Mouse (Mus musculus) lung, postnatal 0 days (tissue): ENCODE measurements around the gene Nat9. TPM values are rescaled to one million over a fixed set of nuclear protein-coding genes. Genes with fewer than 3 reads are reported as not detected.

ENCODE experiments used
- ATAC-seq: fragments of 200-750 bp; cut with Nextera tagmentation; 2 replicates; pipeline ENCODE4 v1.8.0; 2017; ENCODE audit warnings: moderate library complexity
- DNase-seq: peaks from one replicate; pipeline ENCODE4 v3.0.0-alpha.2; 2016; ENCODE audit warnings: low spot score
- H3K27ac ChIP-seq: fragments of 300-500 bp; sonication (generic); 2 replicates; pipeline ENCODE4 v1.5.1; 2014; ENCODE audit warnings: antibody characterized with exemption, mild to moderate bottlenecking, low read length, mixed read lengths
- H3K27me3 ChIP-seq: fragments of 300-500 bp; sonication (generic); replicated peaks from 2 replicates; pipeline ENCODE4 v1.6.1; 2014; ENCODE audit warnings: low read length, mixed read lengths; ENCODE audit not compliant: insufficient read depth
- H3K36me3 ChIP-seq: fragments of 300-500 bp; sonication (generic); 2 replicates; pipeline ENCODE4 v1.6.1; 2014; ENCODE audit warnings: low read length, mixed read lengths; ENCODE audit not compliant: insufficient read depth
- H3K4me1 ChIP-seq: fragments of 300-500 bp; sonication (generic); 2 replicates; pipeline ENCODE4 v1.6.1; 2014; ENCODE audit warnings: antibody characterized with exemption, low read depth, low read length, mixed read lengths; ENCODE audit not compliant: insufficient read depth
- H3K4me2 ChIP-seq: fragments of 300-500 bp; sonication (generic); replicated peaks from 2 replicates; pipeline ENCODE4 v1.6.1; 2014; ENCODE audit warnings: low read depth, mild to moderate bottlenecking, low read length, moderate library complexity, mixed read lengths
- H3K4me3 ChIP-seq: fragments of 300-500 bp; sonication (generic); 2 replicates; pipeline ENCODE4 v1.5.1; 2014; ENCODE audit warnings: low read depth, low read length
- H3K9ac ChIP-seq: fragments of 300-500 bp; sonication (generic); replicated peaks from 2 replicates; pipeline ENCODE4 v1.6.1; 2014; ENCODE audit warnings: low read depth, mild to moderate bottlenecking
- H3K9me3 ChIP-seq: fragments of 300-500 bp; sonication (generic); 2 replicates; pipeline ENCODE4 v1.6.1; 2016; ENCODE audit warnings: low read length, mixed read lengths
- CTCF ChIP-seq: IDR thresholded peaks from 2 replicates; pipeline ENCODE4 v1.5.1; 2016; ENCODE audit warnings: antibody characterized with exemption, mild to moderate bottlenecking
- EP300 ChIP-seq: IDR thresholded peaks from 2 replicates; pipeline ENCODE4 v1.6.1; 2016; ENCODE audit warnings: antibody characterized with exemption, mild to moderate bottlenecking, control low read depth
- WGBS: fragments of 180-500 bp; shearing (Covaris S2); extraction: QIAGEN DNeasy Blood & Tissue Kit; methylation state at CpG from one replicate; pipeline ENCODE4 v1.1.7; 2014; 5-methylcytosine and 5-hydroxymethylcytosine counted together
- polyA plus RNA-seq: library from polyadenylated mRNA; unstranded; fragments of >200 nt; fragmentation: Nextera tagmentation; extraction: Ambion mirVana; gene quantifications from 2 replicates; pipeline ENCODE4 v1.2.1, GENCODE M21; 2015

Nat9 gene
- polyA plus RNA-seq, 1 experiment from 2014 or later: 30.3 TPM

DNA sequence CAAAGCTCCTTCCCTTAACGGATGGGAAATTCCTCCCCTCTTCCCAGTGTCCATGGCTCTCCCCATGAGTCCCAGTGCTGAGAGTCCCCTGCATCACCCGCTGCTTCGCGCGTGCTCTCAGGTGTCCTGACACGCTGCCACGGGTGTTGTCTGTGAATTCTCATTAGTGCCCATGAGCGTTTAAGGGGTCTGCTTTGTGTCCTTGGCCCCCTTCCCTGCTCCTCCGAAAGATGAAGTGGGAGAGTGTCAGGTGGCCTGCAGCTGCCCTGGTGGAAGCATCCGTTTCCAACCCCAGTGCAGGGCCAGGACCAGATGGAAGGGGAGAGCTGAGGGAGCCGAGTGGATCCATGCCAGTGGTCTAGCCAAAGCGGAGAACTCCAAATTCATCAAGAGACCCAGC is 20.5 kb upstream of the Nat9 start:
- Histone ChIP-seq H3K27me3 (no peaks in the 10 kb centered on the region), H3K4me1 (no peaks in the 10 kb centered on the region), H3K4me2 (no peak overlapping the region), H3K9ac (no peak overlapping the region), H3K36me3 (peaks cover 8% of the 10 kb centered on the region), H3K9me3 (no peaks in the 10 kb centered on the region), H3K4me3 (no peak overlapping the region), H3K27ac (no peak overlapping the region)
- no peak for DNase-seq
- TF ChIP-seq EP300 (no peak), CTCF (no peak)
- ATAC-seq: no peak
- 90% methylated on average over 12 of the region's 12 CpGs for WGBS

DNA sequence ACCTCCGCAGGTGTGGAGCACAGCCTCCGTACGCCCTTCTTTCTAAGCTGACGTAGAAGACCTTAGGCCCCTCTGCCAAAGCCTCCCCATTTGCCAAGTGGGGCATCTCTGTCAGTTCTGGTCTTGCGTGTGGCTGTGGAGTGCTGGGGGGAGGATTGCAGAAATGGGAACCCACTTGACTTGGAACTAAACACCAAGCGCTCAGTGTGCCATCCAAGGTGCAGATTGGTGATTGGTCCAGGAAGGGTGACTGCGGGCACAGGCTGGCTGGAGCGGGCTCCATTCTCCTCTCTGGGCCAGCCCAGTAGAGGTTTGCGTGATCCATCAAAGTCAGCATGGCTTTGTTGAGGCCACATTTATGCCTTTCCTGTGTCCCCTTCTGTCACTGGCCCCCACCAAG is 15.1 kb upstream of the Nat9 start:
- WGBS: 93% methylated on average over 9 of the region's 9 CpGs
- no peak overlapping the region for H3K27ac ChIP-seq
- no peak overlapping the region for H3K4me2 ChIP-seq
- H3K27me3 ChIP-seq: no peaks in the 10 kb centered on the region
- TF ChIP-seq CTCF (no peak), EP300 (no peak)
- H3K9me3 ChIP-seq: no peaks in the 10 kb centered on the region
- H3K4me3 ChIP-seq: no peak overlapping the region
- DNase-seq: no peak
- H3K36me3 ChIP-seq: peaks cover 11% of the 10 kb centered on the region
- no peaks in the 10 kb centered on the region for H3K4me1 ChIP-seq
- H3K9ac ChIP-seq: no peak overlapping the region
- no peak for ATAC-seq

DNA sequence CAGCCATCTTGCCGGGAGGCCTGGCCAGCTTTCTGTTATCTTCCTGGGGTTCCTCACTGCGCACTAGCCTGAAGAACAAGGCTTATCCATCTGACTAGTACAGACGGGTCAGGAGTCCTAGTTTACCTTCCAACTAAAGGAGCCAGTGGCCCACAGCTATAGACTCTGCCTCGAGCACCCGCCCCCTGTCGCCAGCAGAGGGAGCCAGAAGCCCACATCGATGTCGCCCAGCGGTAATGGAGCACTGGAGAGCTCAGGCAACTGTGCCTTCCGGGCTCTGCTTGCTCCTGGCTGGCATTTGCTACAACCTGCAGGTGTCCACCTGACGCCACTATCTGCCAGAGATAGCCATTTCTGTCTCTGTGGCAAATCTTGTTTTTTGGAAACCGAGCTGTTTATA is 14.7 kb upstream of the Nat9 start:
- Histone ChIP-seq H3K27ac (no peak overlapping the region), H3K9ac (no peak overlapping the region), H3K36me3 (peaks cover 13% of the 10 kb centered on the region), H3K4me3 (no peak overlapping the region), H3K9me3 (no peaks in the 10 kb centered on the region), H3K4me2 (no peak overlapping the region), H3K4me1 (no peaks in the 10 kb centered on the region), H3K27me3 (no peaks in the 10 kb centered on the region)
- ATAC-seq (peak; percentile 86), DNase-seq (peak; percentile 80)
- TF ChIP-seq CTCF (peak; percentile 98), EP300 (no peak)
- 13% methylated on average over 12 of the region's 12 CpGs for WGBS

DNA sequence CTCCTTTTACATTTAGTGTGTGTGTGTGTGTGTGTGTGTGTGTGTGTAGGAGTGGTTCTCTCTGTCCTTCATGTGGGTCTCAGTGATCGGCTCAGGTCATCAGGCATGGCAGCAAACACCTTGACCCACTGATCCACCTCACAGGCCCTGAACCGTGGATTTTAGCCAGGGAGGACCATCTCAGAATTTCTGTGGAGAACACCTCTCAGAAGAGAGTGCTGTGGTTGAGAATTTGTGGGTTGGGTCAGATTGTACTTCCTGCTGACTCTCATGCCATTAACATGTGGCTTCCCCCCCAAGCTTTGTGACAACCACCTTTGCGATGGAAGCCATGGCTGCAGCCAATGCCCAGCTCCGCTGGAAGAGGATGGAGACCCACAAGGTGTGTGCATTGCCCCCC is 12.9 kb upstream of the Nat9 start:
- ATAC-seq: no peak

DNA sequence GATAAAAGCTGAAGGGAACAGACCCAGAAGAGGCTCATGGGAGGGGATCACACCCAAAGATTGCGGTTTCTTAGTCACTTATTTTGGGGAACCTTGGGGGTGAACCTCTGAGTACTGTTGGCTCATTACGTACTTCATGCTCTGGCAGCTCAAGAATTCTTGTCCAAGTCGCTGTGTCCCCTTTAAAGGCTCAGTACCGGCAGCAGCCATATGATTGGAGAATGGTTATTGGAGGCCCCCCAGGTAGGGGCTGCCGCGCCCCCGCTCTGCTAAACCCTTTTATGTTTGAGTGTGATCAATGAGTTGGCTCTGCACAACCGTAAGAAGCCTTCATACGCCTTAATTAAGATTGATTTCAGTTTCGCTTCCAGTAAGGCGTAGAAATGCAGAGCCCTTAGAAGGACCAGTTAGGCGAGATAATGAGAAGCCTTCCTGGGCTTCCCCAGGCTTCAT is 11.3 kb upstream of the Nat9 start:
- Histone ChIP-seq H3K27me3 (no peaks in the 10 kb centered on the region), H3K4me2 (no peak overlapping the region), H3K4me3 (no peak overlapping the region), H3K27ac (no peak overlapping the region), H3K4me1 (no peaks in the 10 kb centered on the region), H3K9me3 (no peaks in the 10 kb centered on the region), H3K9ac (no peak overlapping the region), H3K36me3 (peaks cover 5% of the 10 kb centered on the region; the same call in 1 of the 2 replicates)
- no peak for ATAC-seq
- TF ChIP-seq EP300 (no peak), CTCF (no peak)
- WGBS: 51% methylated on average over 12 of the region's 12 CpGs
- peak; percentile 29 for DNase-seq

More for the DNA sequence above, 12.9 kb upstream of the Nat9 start:
- Histone ChIP-seq H3K9me3 (no peaks in the 10 kb centered on the region), H3K27ac (no peak overlapping the region), H3K4me1 (no peaks in the 10 kb centered on the region), H3K9ac (no peak overlapping the region), H3K4me3 (no peak overlapping the region), H3K36me3 (peaks cover 5% of the 10 kb centered on the region; the same call in 1 of the 2 replicates), H3K27me3 (no peaks in the 10 kb centered on the region), H3K4me2 (no peak overlapping the region)
- DNase-seq: no peak
- 96% methylated on average over 4 of the region's 4 CpGs for WGBS
- no peak for TF ChIP-seq EP300
- TF ChIP-seq CTCF: no peak

DNA sequence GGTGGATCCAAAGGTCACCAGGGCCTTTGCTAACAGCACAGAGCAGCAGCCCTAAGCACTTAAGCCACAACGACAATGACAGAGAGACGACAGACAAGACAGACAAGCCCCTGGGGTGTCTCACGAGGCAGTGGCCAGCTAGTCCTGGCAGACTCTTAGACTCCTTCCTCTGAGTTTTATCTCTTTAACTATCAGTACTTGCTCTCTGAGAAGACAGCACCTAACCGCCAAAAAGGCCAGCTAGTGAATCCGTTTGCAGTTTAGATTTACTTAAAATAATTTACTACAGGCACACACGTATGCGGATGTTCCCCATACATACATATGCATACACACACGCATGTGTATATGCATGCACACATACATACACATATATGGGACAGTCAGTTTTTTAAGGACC is 9.9 kb upstream of the Nat9 start:
- WGBS: 80% methylated on average over 8 of the region's 8 CpGs
- no peaks in the 10 kb centered on the region for H3K27me3 ChIP-seq
- no peak overlapping the region for H3K4me2 ChIP-seq
- TF ChIP-seq EP300 (no peak), CTCF (no peak)
- H3K4me1 ChIP-seq: no peaks in the 10 kb centered on the region
- ATAC-seq (no peak), DNase-seq (no peak)
- no peak overlapping the region for H3K9ac ChIP-seq
- no peaks in the 10 kb centered on the region for H3K9me3 ChIP-seq
- no peak overlapping the region for H3K27ac ChIP-seq
- H3K4me3 ChIP-seq: no peak overlapping the region
- H3K36me3 ChIP-seq: peaks cover 5% of the 10 kb centered on the region; the same call in 1 of the 2 replicates

DNA sequence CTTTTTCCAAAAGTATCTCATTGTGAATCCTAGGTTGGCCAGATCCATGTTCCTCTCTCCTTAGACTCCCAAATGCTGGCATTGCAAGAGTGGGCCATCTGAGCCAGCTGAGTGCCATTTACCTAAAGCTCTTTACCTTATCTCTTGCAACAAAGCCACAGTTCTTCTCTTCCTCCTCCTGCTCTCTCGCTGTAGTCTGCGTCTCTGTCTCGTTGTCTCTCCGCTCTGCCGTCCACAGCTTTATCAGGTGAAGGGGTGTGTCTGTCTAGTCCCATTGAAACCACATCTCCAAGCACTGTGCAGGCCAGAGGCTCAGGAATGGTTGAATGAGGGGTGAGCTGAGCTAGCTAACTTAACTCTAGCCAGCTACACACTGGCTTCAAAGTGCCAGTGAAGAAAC is 8.3 kb upstream of the Nat9 start:
- Histone ChIP-seq H3K4me1 (no peaks in the 10 kb centered on the region; the same call in 1 of the 2 replicates), H3K4me2 (no peak overlapping the region), H3K27me3 (no peaks in the 10 kb centered on the region), H3K9ac (no peak overlapping the region), H3K36me3 (peaks cover 5% of the 10 kb centered on the region; the same call in 1 of the 2 replicates), H3K4me3 (no peak overlapping the region), H3K9me3 (no peaks in the 10 kb centered on the region), H3K27ac (no peak overlapping the region)
- DNase-seq (no peak), ATAC-seq (no peak)
- TF ChIP-seq CTCF (no peak), EP300 (no peak)
- 65% methylated on average over 5 of the region's 5 CpGs for WGBS
